Mouse (Mus musculus) liver, embryonic 16.5 days (tissue): ENCODE data around the gene Cdca5. TPM values are rescaled to one million over a fixed set of nuclear protein-coding genes. Genes with fewer than 3 reads are reported as not detected.

Source experiments
- ATAC-seq: fragments of 200-750 bp; cut with Nextera tagmentation; 2 replicates; pipeline ENCODE4 v1.8.0; 2017; ENCODE audit warnings: low read depth, mild to moderate bottlenecking, moderate number of reproducible peaks, moderate library complexity
- H3K27ac ChIP-seq: fragments of 300-500 bp; sonication (generic); 2 replicates; pipeline ENCODE4 v1.5.1; 2014; ENCODE audit warnings: mild to moderate bottlenecking, low read length
- H3K27me3 ChIP-seq: fragments of 300-500 bp; sonication (generic); 2 replicates; pipeline ENCODE4 v1.6.1; 2014; ENCODE audit warnings: low read depth, low read length, mixed read lengths; ENCODE audit not compliant: control insufficient read depth, insufficient read depth
- H3K36me3 ChIP-seq: fragments of 300-500 bp; sonication (generic); 2 replicates; pipeline ENCODE4 v1.6.1; 2014; ENCODE audit warnings: mild to moderate bottlenecking; ENCODE audit not compliant: control insufficient read depth, insufficient read depth
- H3K4me1 ChIP-seq: fragments of 300-500 bp; sonication (generic); 2 replicates; pipeline ENCODE4 v1.6.1; 2014; ENCODE audit warnings: low read depth, low read length, mixed read lengths; ENCODE audit not compliant: control insufficient read depth
- H3K4me2 ChIP-seq: fragments of 300-500 bp; sonication (generic); 2 replicates; pipeline ENCODE4 v1.6.1; 2014; ENCODE audit warnings: low read depth, low read length, mixed read lengths
- H3K4me3 ChIP-seq: fragments of 300-500 bp; sonication (generic); 2 replicates; pipeline ENCODE4 v1.5.1; 2014; ENCODE audit warnings: low read depth, mild to moderate bottlenecking, low read length
- H3K9ac ChIP-seq: fragments of 300-500 bp; sonication (generic); 2 replicates; pipeline ENCODE4 v1.6.1; 2014; ENCODE audit warnings: low read depth, low read length
- H3K9me3 ChIP-seq: fragments of 300-500 bp; sonication (generic); replicated peaks from 2 replicates; pipeline ENCODE4 v1.6.1; 2016; ENCODE audit warnings: low read length; ENCODE audit not compliant: control insufficient read depth
- WGBS: fragments of 180-500 bp; shearing (Covaris S2); extraction: QIAGEN DNeasy Blood & Tissue Kit; methylation state at CpG from one replicate; pipeline ENCODE4 v1.1.7; 2014; ENCODE audit not compliant: insufficient replicate concordance; 5-methylcytosine and 5-hydroxymethylcytosine counted together
- polyA plus RNA-seq: library from polyadenylated mRNA; unstranded; fragments of >200 nt; fragmentation: Nextera tagmentation; extraction: Ambion mirVana; gene quantifications from 2 replicates; pipeline ENCODE4 v1.2.1, GENCODE M21; 2015

Cdca5 gene
- polyA plus RNA-seq, 1 experiment from 2014 or later: 28.9 TPM

GRCm38 (mm10) chr19:6046294-6047153 is 38.3 kb upstream of the Cdca5 start, which contains the start of gene Syvn1:
Gene Syvn1, plus strand, starts transcription at chr19:6046576.
- peak within 1 kb of the TSS; percentile 98 for H3K4me2 ChIP-seq
- H3K9ac ChIP-seq: peak within 1 kb of the TSS; percentile 86
- H3K9me3 ChIP-seq: no peaks in the 10 kb centered on the region
- H3K4me3 ChIP-seq: peak within 1 kb of the TSS; percentile 84
- peak within 1 kb of the TSS; percentile 98 for H3K27ac ChIP-seq
- peaks cover 33% of the 10 kb centered on the region for H3K4me1 ChIP-seq
- peaks cover 31% of the 10 kb centered on the region for H3K36me3 ChIP-seq
- no peaks in the 10 kb centered on the region for H3K27me3 ChIP-seq
- ATAC-seq: peak; percentile 90
- under 1% methylated on average over 65 of the region's 65 CpGs for WGBS

- H3K4me1 ChIP-seq: peaks cover 33% of the 10 kb centered on the region
- peak overlapping the region; percentile 98 for H3K27ac ChIP-seq
- H3K27me3 ChIP-seq: no peaks in the 10 kb centered on the region
- H3K9ac ChIP-seq: peak overlapping the region; percentile 86
- H3K4me2 ChIP-seq: peak overlapping the region; percentile 98
- peak overlapping the region; percentile 84 for H3K4me3 ChIP-seq
- peak; percentile 7 for ATAC-seq
- peaks cover 39% of the 10 kb centered on the region for H3K36me3 ChIP-seq
- WGBS: under 1% methylated on average over 44 of the region's 44 CpGs
- H3K9me3 ChIP-seq: no peaks in the 10 kb centered on the region
These were observed 37.5 kb upstream of the Cdca5 start for GRCm38 (mm10) chr19:6047154-6047898.

DNA sequence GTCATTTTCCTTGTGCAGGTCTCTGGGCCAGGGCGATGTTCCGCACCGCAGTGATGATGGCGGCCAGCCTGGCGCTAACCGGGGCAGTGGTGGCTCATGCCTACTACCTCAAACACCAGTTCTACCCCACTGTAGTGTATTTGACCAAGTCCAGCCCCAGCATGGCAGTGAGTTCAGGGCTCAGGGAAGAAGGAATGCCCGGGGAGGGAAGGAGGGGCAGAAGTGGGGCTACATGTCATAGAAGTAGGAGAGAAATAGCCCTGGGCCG is 37.0 kb upstream of the Cdca5 start:
- H3K36me3 ChIP-seq: peaks cover 44% of the 10 kb centered on the region

GRCm38 (mm10) chr19:6048681-6049410 is 35.9 kb upstream of the Cdca5 start:
- Histone ChIP-seq H3K36me3 (peaks cover 54% of the 10 kb centered on the region), H3K9me3 (no peaks in the 10 kb centered on the region), H3K27ac (peak overlapping the region; percentile 9; the same call in 1 of the 2 replicates), H3K4me1 (peaks cover 35% of the 10 kb centered on the region), H3K4me3 (peak overlapping the region; percentile 3; the same call in 1 of the 2 replicates), H3K9ac (peak overlapping the region; percentile 1), H3K27me3 (no peaks in the 10 kb centered on the region), H3K4me2 (peak overlapping the region; percentile 98)
- 59% methylated on average over 11 of the region's 11 CpGs for WGBS
- no peak for ATAC-seq

More for the DNA sequence above, 37.0 kb upstream of the Cdca5 start:
- peaks cover 33% of the 10 kb centered on the region for H3K4me1 ChIP-seq
- H3K9ac ChIP-seq: peak overlapping the region; percentile 86
- H3K27ac ChIP-seq: no peak overlapping the region; the same call in 1 of the 2 replicates
- H3K27me3 ChIP-seq: no peaks in the 10 kb centered on the region
- H3K4me2 ChIP-seq: peak overlapping the region; percentile 98
- ATAC-seq: no peak
- H3K4me3 ChIP-seq: peak overlapping the region; percentile 84
- no peaks in the 10 kb centered on the region for H3K9me3 ChIP-seq
- 78% methylated on average over 8 of the region's 8 CpGs for WGBS

- no peak overlapping the region for H3K9ac ChIP-seq
- no peak overlapping the region for H3K4me3 ChIP-seq
- WGBS: 83% methylated on average over 7 of the region's 7 CpGs
- no peaks in the 10 kb centered on the region for H3K9me3 ChIP-seq
- no peak for ATAC-seq
- peaks cover 69% of the 10 kb centered on the region for H3K36me3 ChIP-seq
- peaks cover 31% of the 10 kb centered on the region for H3K4me1 ChIP-seq
- H3K27ac ChIP-seq: no peak overlapping the region
- no peaks in the 10 kb centered on the region for H3K27me3 ChIP-seq
- no peak overlapping the region for H3K4me2 ChIP-seq
These were observed 32.3 kb upstream of the Cdca5 start for GRCm38 (mm10) chr19:6052516-6052915.

- no peak overlapping the region for H3K4me3 ChIP-seq
- H3K27ac ChIP-seq: no peak overlapping the region
- ATAC-seq: no peak
- no peak overlapping the region for H3K4me2 ChIP-seq
- no peaks in the 10 kb centered on the region for H3K9me3 ChIP-seq
- peaks cover 20% of the 10 kb centered on the region for H3K4me1 ChIP-seq
- 76% methylated on average over 5 of the region's 5 CpGs for WGBS
- H3K27me3 ChIP-seq: no peaks in the 10 kb centered on the region
- H3K9ac ChIP-seq: no peak overlapping the region
- H3K36me3 ChIP-seq: peaks cover 66% of the 10 kb centered on the region
These were observed 30.5 kb upstream of the Cdca5 start for GRCm38 (mm10) chr19:6054296-6054695.

DNA sequence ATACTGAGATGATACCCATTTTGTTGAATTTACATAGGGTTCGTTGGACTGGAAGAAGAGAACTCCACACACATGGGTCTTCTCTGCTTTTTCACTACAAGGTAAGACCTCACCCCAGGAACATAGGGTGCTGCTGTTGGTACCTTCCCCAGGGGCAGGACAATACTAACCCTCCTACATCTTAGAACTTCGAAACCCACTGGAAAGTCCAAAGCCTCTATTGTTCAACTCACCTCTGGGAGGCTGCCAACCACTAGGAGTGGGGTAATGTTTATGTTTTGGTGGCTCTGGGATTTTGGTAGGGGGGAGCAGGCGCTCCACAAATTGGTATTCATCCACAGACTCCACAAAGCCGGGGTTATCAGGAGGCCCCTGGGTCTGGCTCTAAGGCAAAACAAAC is 28.1 kb upstream of the Cdca5 start:
- 39% methylated on average over 4 of the region's 4 CpGs for WGBS
- Histone ChIP-seq H3K4me1 (peaks cover 26% of the 10 kb centered on the region), H3K4me2 (peak overlapping the region; percentile 96), H3K27me3 (no peaks in the 10 kb centered on the region), H3K9ac (peak overlapping the region; percentile 88), H3K36me3 (peaks cover 47% of the 10 kb centered on the region), H3K4me3 (peak overlapping the region; percentile 94), H3K9me3 (no peaks in the 10 kb centered on the region), H3K27ac (peak overlapping the region; percentile 80; the same call in 1 of the 2 replicates)
- no peak for ATAC-seq

DNA sequence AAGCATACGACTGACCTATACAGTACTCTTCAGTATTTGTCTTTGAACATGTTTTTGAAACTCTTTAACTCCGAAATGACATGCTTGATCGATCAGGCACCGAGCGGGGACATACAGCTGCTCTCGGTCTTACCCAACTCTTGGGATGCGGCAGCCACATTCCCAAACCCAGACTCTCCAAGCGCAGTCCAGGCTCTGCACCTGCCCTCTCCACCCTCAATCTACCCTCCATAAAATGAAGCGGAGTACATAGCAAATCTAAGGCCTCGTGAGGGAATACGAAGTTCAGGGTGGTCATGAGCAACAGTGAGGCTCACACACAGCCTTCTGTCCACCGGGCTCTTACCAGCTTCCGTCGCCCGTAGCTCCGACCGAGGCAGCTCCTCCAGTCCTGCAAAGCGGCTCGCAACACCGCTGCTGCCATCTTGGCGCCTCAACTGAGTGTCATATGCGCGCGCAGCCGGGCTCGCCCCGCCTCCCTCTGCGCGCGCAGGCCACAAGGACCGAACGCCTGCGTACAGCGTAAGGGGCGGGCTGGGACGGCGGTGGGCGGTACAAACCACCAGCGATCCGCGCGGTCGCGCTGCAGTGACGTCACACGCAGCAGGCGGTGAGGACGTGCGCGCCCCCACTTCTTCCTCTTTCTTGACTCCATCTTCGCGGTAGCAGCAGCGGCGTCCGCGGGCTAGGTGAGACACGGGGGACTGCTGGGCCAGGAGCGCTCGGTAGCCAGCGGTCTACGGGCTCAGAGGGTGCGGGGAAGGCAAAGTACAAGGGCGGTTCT is 27.3 kb upstream of the Cdca5 start, which contains the start of the genes Mrpl49 and Fau:
Gene Mrpl49, minus strand, starts transcription at position 473 of the 784 bp plus-strand sequence.
Gene Fau, plus strand, starts transcription at position 532 of the 784 bp plus-strand sequence.
- Histone ChIP-seq H3K9ac (peak within 1 kb of the TSS; percentile 91), H3K4me3 (peak within 1 kb of the TSS; percentile 94), H3K4me2 (peak within 1 kb of the TSS; percentile 96), H3K36me3 (peaks cover 39% of the 10 kb centered on the region), H3K9me3 (no peaks in the 10 kb centered on the region), H3K4me1 (peaks cover 34% of the 10 kb centered on the region), H3K27me3 (no peaks in the 10 kb centered on the region), H3K27ac (peak within 1 kb of the TSS; percentile 83)
- under 1% methylated on average over 55 of the region's 63 CpGs for WGBS
- peak; percentile 82 for ATAC-seq
